Mouse (Mus musculus) hindbrain, postnatal 0 days (tissue): ENCODE measurements at regions not wholly inside any gene's neighbourhood (a gene's known extent, or its start where the extent isn't known, plus 50 kb on each side); places are given as distances from the start of the nearest gene placed in this dataset.
"Not testable (repeated sequence)": the region's sequence is repeated elsewhere in the genome, so short reads cannot be mapped to it uniquely, and the experiment has no call there.

ENCODE experiments used
- ATAC-seq: fragments of 200-750 bp; cut with Nextera tagmentation; 2 replicates; pipeline ENCODE4 v1.8.0; 2017; ENCODE audit warnings: mild to moderate bottlenecking, moderate TSS enrichment, moderate library complexity
- DNase-seq: peaks from one replicate; pipeline ENCODE4 v3.0.0-alpha.2; 2015; ENCODE audit warnings: low spot score
- H3K27ac ChIP-seq: fragments of 300-500 bp; sonication (generic); 2 replicates; pipeline ENCODE4 v1.5.1; 2014; ENCODE audit warnings: mild to moderate bottlenecking
- H3K27me3 ChIP-seq: fragments of 300-500 bp; sonication (generic); 2 replicates; pipeline ENCODE4 v1.6.1; 2014; ENCODE audit warnings: low read length, mixed read lengths; ENCODE audit not compliant: insufficient read depth
- H3K36me3 ChIP-seq: fragments of 300-500 bp; sonication (generic); 2 replicates; pipeline ENCODE4 v1.6.1; 2014; ENCODE audit warnings: low read length, mixed read lengths; ENCODE audit not compliant: insufficient read depth
- H3K4me1 ChIP-seq: fragments of 300-500 bp; sonication (generic); 2 replicates; pipeline ENCODE4 v1.6.1; 2014; ENCODE audit warnings: antibody characterized with exemption, low read length, mixed read lengths; ENCODE audit not compliant: insufficient read depth
- H3K4me2 ChIP-seq: fragments of 300-500 bp; sonication (generic); 2 replicates; pipeline ENCODE4 v1.6.1; 2014; ENCODE audit warnings: low read depth, mild to moderate bottlenecking, low read length, moderate library complexity, mixed read lengths
- H3K4me3 ChIP-seq: fragments of 300-500 bp; sonication (generic); 2 replicates; pipeline ENCODE4 v1.5.1; 2014; ENCODE audit warnings: low read length
- H3K9ac ChIP-seq: fragments of 300-500 bp; sonication (generic); replicated peaks from 2 replicates; pipeline ENCODE4 v1.6.1; 2014; ENCODE audit warnings: mild to moderate bottlenecking, low read length, moderate library complexity, mixed read lengths
- H3K9me3 ChIP-seq: fragments of 300-500 bp; sonication (generic); 2 replicates; pipeline ENCODE4 v1.6.1; 2016; ENCODE audit warnings: low read length, mixed read lengths
- CTCF ChIP-seq: IDR thresholded peaks from 2 replicates; pipeline ENCODE4 v1.5.1; 2016; ENCODE audit warnings: antibody characterized with exemption, control low read depth, low read depth
- WGBS: fragments of 180-500 bp; shearing (Covaris S2); extraction: QIAGEN DNeasy Blood & Tissue Kit; methylation state at CpG from one replicate; pipeline ENCODE4 v1.1.7; 2014; 5-methylcytosine and 5-hydroxymethylcytosine counted together

GRCm38 (mm10) chr3:57963965-57964364, 116.1 kb upstream of the Pfn2 start:
- no peak for ATAC-seq

GRCm38 (mm10) chr3:57970614-57971013, 122.7 kb upstream of the Pfn2 start:
- WGBS, result 88% methylated on average over 2 of the region's 2 CpGs
- ATAC-seq, H3K4me3 ChIP-seq, H3K36me3 ChIP-seq, H3K27ac ChIP-seq, H3K4me2 ChIP-seq, H3K9ac ChIP-seq, H3K4me1 ChIP-seq, H3K9me3 ChIP-seq, H3K27me3 ChIP-seq, DNase-seq: not testable (repeated sequence)

More at GRCm38 (mm10) chr3:57963965-57964364, 116.1 kb upstream of the Pfn2 start:
- no peak overlapping the region for H3K4me3 ChIP-seq
- DNase-seq, result no peak
- 92% methylated on average over 7 of the region's 7 CpGs for WGBS
- no peak overlapping the region for H3K9ac ChIP-seq
- no peaks in the 10 kb centered on the region for H3K27me3 ChIP-seq
- TF ChIP-seq CTCF, result no peak
- peaks cover 2% of the 10 kb centered on the region; the same call in 1 of the 2 replicates for H3K9me3 ChIP-seq
- no peaks in the 10 kb centered on the region for H3K36me3 ChIP-seq
- no peak overlapping the region for H3K27ac ChIP-seq
- no peaks in the 10 kb centered on the region for H3K4me1 ChIP-seq
- no peak overlapping the region for H3K4me2 ChIP-seq

- peak; percentile 63 for DNase-seq
Observed at GRCm38 (mm10) chr3:57972469-57973245, 124.8 kb upstream of the Pfn2 start.

GRCm38 (mm10) chr3:57973546-57973945, 125.7 kb upstream of the Pfn2 start:
- Histone ChIP-seq H3K27ac (peak overlapping the region; percentile 26; the same call in 1 of the 2 replicates), H3K9me3 (no peaks in the 10 kb centered on the region), H3K9ac (no peak overlapping the region), H3K4me3 (no peak overlapping the region), H3K4me2 (no peak overlapping the region), H3K27me3 (no peaks in the 10 kb centered on the region), H3K36me3 (no peaks in the 10 kb centered on the region), H3K4me1 (no peaks in the 10 kb centered on the region)
- DNase-seq, result no peak
- WGBS, result 72% methylated on average over 3 of the region's 3 CpGs
- no peak for ATAC-seq
- no peak for TF ChIP-seq CTCF

More at GRCm38 (mm10) chr3:57972469-57973245, 124.8 kb upstream of the Pfn2 start:
- Histone ChIP-seq H3K9me3 (no peaks in the 10 kb centered on the region), H3K4me2 (no peak overlapping the region), H3K9ac (no peak overlapping the region), H3K4me1 (no peaks in the 10 kb centered on the region), H3K27me3 (no peaks in the 10 kb centered on the region), H3K27ac (no peak overlapping the region; the same call in 1 of the 2 replicates), H3K4me3 (no peak overlapping the region), H3K36me3 (no peaks in the 10 kb centered on the region)
- WGBS, result 22% methylated on average over 6 of the region's 6 CpGs
- peak; percentile 93 for ATAC-seq
- no peak for TF ChIP-seq CTCF

- Histone ChIP-seq H3K27ac (no peak overlapping the region), H3K4me1 (no peaks in the 10 kb centered on the region), H3K36me3 (no peaks in the 10 kb centered on the region), H3K4me2 (no peak overlapping the region), H3K27me3 (no peaks in the 10 kb centered on the region), H3K9ac (no peak overlapping the region), H3K9me3 (no peaks in the 10 kb centered on the region), H3K4me3 (no peak overlapping the region)
- DNase-seq (no peak), ATAC-seq (no peak)
- TF ChIP-seq CTCF, result no peak
- 73% methylated on average over 5 of the region's 5 CpGs for WGBS
Observed at GRCm38 (mm10) chr3:57975379-57975778, 127.5 kb upstream of the Pfn2 start.

- Histone ChIP-seq H3K9me3 (no peaks in the 10 kb centered on the region), H3K4me1 (no peaks in the 10 kb centered on the region), H3K4me3 (no peak overlapping the region), H3K27ac (no peak overlapping the region), H3K27me3 (no peaks in the 10 kb centered on the region), H3K9ac (no peak overlapping the region), H3K36me3 (no peaks in the 10 kb centered on the region), H3K4me2 (no peak overlapping the region)
- 76% methylated on average over 5 of the region's 5 CpGs for WGBS
- no peak for TF ChIP-seq CTCF
- no peak for ATAC-seq
- no peak for DNase-seq
Observed at GRCm38 (mm10) chr3:57976640-57977229, 128.9 kb upstream of the Pfn2 start.

GRCm38 (mm10) chr3:57988175-57988574, 140.3 kb upstream of the Pfn2 start:
- H3K4me2 ChIP-seq, result no peak overlapping the region
- 77% methylated on average over 3 of the region's 3 CpGs for WGBS

More at GRCm38 (mm10) chr3:57988175-57988574, 140.3 kb upstream of the Pfn2 start:
- no peak for TF ChIP-seq CTCF
- Histone ChIP-seq H3K9me3 (no peaks in the 10 kb centered on the region), H3K27ac (no peak overlapping the region), H3K9ac (no peak overlapping the region), H3K36me3 (no peaks in the 10 kb centered on the region), H3K27me3 (no peaks in the 10 kb centered on the region), H3K4me3 (no peak overlapping the region), H3K4me1 (no peaks in the 10 kb centered on the region)
- no peak for ATAC-seq
- no peak for DNase-seq
